Mouse (Mus musculus): ENCODE measurements at regions not wholly inside any gene's neighbourhood (a gene's known extent, or its start where the extent isn't known, plus 50 kb on each side); places are given as distances from the start of the nearest gene placed in this dataset.

DNA sequence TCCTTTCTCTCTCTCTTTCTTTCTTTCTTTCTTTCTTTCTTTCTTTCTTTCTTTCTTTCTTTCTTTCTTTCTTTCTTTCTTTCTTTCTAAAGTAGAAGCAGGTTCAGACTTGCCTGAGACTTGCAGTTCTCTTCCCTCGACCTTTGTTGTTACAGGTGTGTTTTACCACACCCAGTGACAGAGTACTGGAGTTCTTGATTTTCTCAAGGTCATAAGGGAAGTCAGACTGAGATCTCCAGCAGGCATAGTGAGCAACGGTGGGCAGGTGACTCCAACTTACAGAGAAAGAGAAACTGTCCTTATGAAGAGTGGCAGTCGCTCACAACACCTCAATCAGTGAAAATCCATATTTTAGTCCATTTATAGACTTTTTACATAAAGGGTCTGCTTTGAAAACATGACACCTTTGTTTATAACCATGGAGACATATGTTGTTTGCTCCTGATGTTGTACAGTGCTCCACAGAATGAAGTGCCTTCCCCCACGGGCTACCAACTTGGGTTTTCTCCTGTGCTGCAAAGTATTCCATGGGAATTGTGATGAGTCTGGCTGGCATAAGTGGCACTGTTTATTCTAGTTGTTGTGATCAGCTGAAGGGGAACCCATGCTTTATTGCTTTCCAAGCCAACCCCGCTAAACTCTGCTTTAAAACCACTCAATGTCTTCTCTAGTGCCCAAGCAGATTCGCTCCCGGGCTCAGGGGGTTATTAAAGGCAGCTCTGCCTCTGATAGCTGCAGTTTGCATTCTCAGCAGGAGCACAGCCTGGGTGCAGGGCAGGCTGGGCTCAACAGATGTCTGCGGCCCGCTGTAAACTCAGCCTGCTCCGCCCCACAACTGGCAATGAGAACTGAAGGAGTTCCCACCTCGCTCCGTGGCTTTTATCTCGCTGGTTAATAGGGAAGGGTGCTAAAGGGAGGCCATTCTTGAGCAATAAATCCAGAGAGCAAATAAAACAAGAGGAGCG, 132.6 kb upstream of the Jade1 start:
- DNase-seq (ENCODE audit: low spot score in 2 of 2): no peak

DNA sequence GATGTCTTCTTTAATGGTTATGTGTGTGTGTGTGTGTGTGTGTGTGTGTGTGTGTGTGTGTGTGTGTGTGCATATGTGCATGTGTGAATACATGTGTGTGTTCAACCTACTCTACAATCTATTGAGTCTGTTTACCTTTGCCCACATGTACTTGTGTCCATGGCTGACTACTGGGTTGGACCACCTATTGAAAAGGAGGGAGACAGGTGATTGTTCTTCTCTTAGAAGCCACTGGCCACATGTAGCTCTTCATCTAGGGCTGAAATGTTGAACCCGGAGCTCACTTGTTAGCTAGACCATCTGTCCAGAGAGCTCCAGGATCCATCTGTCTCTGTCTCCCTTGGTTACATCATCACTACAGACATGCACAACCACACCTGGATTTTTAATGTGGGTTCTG, 141.8 kb upstream of the Jade1 start:
- DNase-seq (ENCODE audit: low spot score in 2 of 2): no peak

DNA sequence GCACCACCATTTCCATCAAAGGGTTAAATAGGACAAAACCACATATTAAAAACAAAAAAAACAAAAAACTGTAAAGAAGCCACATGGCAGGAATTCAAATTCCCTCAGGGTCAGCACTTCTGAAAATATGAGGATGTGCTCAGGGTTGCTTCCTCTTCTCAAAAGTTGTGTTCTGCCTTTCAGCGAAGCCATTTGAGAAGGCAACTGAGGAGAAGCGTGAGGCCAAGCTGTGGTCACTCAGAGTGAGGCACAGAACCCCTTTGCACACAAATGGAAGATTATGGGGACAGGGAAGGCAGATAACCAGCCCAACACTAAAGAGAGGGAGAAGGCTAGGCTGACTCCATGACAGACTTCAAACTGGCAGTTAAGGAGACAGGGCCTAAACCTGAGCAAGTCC, 142.8 kb upstream of the Jade1 start:
- DNase-seq (ENCODE audit: low spot score in 2 of 2): no peak

DNA sequence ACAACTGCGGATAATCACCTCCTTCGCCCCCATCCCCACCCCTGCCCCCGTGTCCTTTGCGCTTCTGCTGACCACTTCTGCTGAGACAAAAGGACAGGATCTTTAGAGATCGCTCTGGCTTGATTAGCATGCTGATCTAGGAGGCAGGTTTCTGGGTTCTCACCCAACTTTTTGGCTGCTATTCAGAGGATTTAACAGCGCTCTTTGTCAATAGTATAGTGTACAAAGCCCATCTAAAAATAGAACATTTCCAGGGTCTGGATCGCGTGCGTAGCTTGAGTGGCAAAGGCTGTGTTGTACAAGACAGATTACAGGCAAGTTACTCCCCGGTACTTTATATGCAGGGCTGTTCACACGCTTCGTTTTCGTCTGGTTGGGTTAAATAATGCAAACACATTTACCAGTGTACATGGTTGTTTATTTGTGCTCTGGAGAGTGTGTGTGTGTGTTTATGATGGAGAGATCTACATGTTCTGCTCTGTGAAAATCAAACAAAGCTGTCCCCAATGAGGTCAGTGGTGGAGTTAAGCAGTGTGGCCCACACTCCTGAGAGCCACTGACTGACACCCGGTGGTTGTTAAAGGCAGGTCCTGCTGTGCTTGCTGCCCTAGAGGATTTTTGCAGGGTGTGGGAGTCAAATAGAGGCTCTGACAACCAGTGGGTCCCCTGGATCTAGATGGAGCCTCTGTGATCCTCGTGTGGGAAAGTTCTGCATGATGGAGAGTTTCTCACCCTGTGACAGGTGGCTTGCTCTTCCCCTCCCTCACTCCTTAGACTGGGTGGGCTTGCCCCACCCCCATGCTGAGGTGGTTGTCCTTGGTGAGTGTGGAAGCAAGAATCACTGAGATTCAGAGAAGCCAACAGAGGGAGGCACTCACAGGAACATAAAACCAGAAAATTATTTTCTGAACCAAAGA, 146.5 kb upstream of the Jade1 start:
- peak in 1 of 2 experiments; percentile 16 for DNase-seq (ENCODE audit: low spot score in 2 of 2)

GRCm38 (mm10) chr3:41408423-41408820, 147.1 kb upstream of the Jade1 start:
- peak; percentile 55 to 64 for DNase-seq (ENCODE audit: low spot score in 2 of 2)

DNA sequence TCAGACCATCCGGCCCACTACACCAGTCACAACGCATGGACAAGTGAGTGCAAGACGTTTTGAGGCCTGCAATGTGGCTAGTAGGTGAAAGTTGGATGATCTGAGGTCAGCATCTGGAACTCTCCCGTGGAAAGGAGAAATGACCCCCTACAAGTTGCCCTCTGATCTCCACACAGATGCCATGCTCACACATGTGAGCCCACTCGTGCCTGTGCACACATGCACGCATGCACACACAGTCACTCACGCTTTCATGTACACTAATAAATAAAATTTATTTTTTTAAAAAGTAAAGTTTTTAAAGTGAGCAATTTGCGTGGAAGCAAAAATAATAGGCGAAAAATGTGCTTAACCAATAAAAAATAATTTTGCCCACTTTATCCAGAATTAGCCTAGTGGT, 147.5 kb upstream of the Jade1 start:
- DNase-seq (ENCODE audit: low spot score in 2 of 2): no peak

- no peak for DNase-seq (ENCODE audit: low spot score in 2 of 2)
These were observed 148.0 kb upstream of the Jade1 start for GRCm38 (mm10) chr3:41407520-41407919.

- DNase-seq (ENCODE audit: low spot score in 2 of 2): no peak
These were observed 153.7 kb upstream of the Jade1 start for GRCm38 (mm10) chr3:41401881-41402280.

DNA sequence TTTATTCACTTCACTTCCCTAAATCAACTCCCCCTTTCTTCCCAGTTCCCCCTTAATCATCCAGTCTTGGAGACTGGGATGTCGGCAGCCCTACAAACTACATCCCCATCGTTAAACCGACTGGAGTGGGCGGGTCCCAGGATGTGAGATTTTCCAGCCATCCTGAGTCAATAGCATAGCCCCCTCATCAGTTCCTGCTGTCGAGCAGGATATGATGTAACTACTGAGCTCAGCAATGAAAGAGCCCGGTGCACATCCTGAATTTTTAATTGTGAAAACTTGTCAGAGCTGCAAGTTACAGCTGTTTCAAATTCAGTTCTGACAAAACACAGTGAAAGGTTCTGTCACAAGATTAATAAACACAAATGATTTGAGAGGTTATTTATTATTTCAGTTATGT, 165.7 kb upstream of the Jade1 start:
- no peak for DNase-seq (ENCODE audit: low spot score in 2 of 2)

DNA sequence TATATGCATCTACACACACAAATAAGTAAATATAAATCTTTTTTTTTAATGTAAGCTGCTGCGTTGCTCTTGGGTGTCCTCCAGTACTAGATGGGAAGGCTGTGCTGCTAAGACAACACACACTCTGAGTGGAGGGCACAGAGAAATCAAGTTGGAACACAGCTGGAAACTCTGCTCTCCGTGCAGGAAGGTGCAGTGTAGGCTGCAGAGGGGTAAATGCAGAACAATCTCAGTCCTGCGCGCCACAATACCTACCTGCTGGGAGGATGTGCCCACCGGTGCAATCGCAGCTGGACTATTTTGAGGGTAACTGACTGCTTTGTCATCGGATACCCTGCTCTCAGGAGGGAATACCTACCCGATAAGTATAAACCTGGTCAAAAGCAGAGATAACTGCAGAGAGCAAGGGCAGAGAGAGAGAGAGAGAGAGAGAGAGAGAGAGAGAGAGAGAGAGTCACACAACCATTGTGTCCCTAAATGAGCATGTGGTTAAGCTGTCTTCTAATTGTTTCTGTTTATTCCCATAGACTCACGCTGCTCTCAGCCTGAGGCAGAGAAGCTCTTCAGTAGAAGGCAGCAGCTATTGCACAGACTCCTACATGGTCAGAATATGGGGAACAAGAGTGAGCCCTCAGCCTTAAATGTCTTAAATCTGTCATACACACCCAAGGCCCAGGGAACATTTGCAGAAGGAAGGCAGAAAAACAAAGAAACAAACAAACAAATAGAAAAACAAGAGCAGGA, 167.9 kb upstream of the Jade1 start:
- DNase-seq (ENCODE audit: low spot score in 2 of 2): no peak

DNA sequence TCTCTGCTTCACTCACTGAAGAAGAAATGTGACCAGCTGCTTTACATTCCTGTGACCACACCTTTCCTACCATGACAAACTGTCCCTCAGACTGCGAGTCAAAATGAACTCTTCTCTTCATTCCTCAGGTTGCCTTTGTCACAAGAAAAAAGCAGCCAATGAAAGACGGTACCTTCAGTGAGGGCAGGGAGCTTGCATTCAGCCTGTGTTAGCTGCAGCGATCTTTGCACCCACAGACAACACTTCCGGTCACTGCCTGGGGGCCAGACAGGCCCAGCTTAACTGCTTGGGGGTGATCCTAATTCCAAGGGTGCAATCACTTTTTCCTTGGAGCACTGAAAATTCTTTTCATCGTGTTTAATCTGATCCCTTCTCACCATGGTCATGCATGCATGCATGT, 169.2 kb upstream of the Jade1 start:
- DNase-seq (ENCODE audit: low spot score in 2 of 2): no peak

GRCm38 (mm10) chr3:41384410-41384809, 171.1 kb upstream of the Jade1 start:
- DNase-seq (ENCODE audit: low spot score in 2 of 2): no peak

GRCm38 (mm10) chr3:41378576-41378975, 177.0 kb upstream of the Jade1 start:
- no peak for DNase-seq (ENCODE audit: low spot score in 2 of 2)

DNA sequence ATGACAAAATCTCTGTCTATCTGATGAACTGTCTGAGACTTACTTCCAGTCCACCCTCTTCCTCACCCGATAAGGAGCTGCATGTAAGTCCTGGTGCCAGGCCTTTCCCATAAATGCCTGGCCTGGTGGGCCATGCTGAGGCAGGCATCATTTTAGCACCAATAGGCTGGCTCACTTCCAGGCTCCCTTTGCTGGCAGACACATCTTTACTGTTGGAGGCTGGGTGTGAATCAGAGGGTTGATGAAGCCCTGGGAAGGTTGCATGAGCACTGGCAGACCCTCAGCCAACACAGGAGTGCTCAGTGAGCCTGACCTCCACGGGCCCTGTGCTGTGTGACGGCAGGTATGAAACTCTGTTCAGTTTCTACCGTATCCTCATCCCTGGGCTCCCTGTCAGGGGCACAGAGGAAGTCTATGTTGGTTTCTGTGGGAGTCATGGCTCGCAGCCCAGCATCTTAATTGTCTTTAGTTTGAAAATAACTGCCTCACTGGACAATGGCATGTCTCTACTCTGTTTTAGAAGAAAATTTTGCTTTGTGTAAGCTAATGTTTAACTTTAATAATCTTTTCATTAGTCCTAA, 177.6 kb upstream of the Jade1 start:
- DNase-seq (ENCODE audit: low spot score in 2 of 2): no peak

DNA sequence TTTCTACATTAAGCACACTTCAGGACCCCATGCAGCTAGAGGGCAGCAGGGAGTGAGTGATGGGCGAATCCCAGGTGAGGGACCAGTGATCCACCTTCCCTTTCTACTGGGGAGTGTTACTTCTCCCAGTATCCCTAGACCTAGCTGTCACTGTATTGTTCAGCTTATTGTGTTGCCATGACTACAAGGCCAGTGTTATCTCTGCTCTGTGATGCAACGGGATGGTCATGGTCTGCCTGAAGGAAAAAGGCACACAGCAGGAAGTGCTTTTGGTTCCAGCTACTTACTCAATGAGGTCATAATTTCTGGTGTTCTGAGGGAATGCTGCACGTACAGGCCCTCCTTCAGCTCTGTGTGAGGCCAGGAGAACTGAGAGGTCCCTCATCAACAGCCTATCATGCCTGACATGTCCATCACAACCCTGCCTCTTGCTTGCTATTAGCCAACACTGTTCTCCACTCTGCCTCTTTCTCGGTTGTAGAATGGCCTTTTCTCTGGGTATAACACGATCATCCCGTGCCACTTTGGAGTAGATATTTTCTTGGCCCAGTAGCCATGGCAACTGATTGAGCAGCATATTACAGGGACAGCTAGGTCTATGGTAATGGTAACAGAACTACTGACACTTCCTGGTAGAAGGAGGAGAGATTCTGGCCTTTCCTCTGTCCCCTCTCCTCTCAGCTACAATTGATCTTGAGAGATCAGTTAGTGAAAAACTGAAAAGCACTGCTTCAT, 178.5 kb upstream of the Jade1 start:
- no peak for DNase-seq (ENCODE audit: low spot score in 2 of 2)

GRCm38 (mm10) chr3:41375230-41375930, 180.2 kb upstream of the Jade1 start:
- DNase-seq (ENCODE audit: low spot score in 2 of 2): no peak

DNA sequence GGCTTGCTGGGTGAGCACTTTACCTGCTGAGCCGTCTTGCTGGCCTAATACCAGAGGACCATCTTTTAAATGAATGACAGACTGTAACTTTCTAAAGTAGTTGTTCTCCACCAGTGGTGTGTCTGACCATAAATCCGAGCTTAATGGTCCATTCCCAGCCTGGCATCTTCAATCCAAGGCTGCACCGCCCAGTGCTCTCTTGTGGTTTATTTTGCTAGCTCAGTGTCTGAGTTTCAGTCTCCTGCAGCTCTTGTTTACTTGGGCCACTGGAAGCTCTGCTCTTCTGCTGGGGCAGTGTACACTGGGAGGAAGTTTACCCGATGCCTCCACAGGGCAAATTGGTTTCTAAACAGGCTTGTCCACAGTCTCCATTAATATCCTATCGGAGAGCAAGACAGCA, 182.3 kb upstream of the Jade1 start:
- no peak for DNase-seq (ENCODE audit: low spot score in 2 of 2)

- no peak for DNase-seq (ENCODE audit: low spot score in 2 of 2)
These were observed 187.0 kb upstream of the Jade1 start for GRCm38 (mm10) chr3:41368351-41369101.

GRCm38 (mm10) chr3:41366764-41367163, 188.8 kb upstream of the Jade1 start:
- no peak for DNase-seq (ENCODE audit: low spot score in 2 of 2)
